Mouse (Mus musculus) small intestine, adult 2 months (tissue): ENCODE data around the gene Atad1.

Source experiments
- CTCF ChIP-seq: fragments of 200-500 bp; IDR thresholded peaks from 2 replicates; pipeline ENCODE4 v1.5.1; 2012; ENCODE audit warnings: low read depth, mild to moderate bottlenecking, control low read depth, inconsistent platforms, low read length, moderate library complexity, mixed read lengths; ENCODE audit not compliant: insufficient replicate concordance, insufficient read length; ENCODE audit errors: extremely low read depth
- POLR2A ChIP-seq: fragments of 200-500 bp; IDR thresholded peaks from 2 replicates; pipeline ENCODE4 v1.6.1; 2012; ENCODE audit warnings: low read depth, mild to moderate bottlenecking, control low read depth, inconsistent platforms, low read length, moderate library complexity

GRCm38 (mm10) chr19:32726451-32727325 lies 12.9 kb downstream of the Atad1 start:
- TF ChIP-seq CTCF (no peak), POLR2A (no peak)
